Mouse (Mus musculus): ENCODE data around the gene Ccdc77. TPM values are rescaled to one million over a fixed set of nuclear protein-coding genes. Genes with fewer than 3 reads are reported as not detected.
"Not testable (repeated sequence)": the region's sequence is repeated elsewhere in the genome, so short reads cannot be mapped to it uniquely, and the experiment has no call there.

Gene Ccdc77
- polyA plus RNA-seq, 1 experiment: 2.4 TPM

GRCm38 (mm10) chr6:120318303-120318940, 45.8 kb downstream of the Ccdc77 start:
- DNase-seq (ENCODE audit: low read depth, low spot score): no peak
- WGBS: 26% methylated on average over 11 of the region's 11 CpGs

DNA sequence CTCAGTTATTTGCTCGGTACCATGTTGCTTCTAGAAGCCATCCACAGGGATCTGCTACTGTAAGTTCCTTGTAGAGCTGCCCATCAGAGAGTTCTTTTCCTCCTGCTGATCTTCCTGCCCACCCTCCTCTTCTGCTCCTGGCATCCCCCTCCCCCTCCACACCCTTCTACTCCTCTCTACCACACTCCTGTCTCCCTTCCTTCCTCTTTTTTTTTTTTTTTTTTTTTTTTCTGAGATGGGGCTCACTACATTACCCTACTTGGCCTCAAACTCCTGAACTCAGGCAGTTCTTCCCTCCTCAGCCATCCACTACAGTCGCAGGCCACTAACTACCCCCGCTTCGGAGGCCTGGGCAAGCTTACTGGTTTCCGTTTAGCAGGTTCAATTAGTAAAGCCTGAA, 51.7 kb downstream of the Ccdc77 start:
- WGBS: 73% methylated on average over 5 of the region's 5 CpGs
- no peak for DNase-seq (ENCODE audit: low read depth, low spot score)

GRCm38 (mm10) chr6:120309787-120310186, 54.4 kb downstream of the Ccdc77 start:
- no peak for DNase-seq (ENCODE audit: low read depth, low spot score)
- 24% methylated on average over 3 of the region's 3 CpGs for WGBS

DNA sequence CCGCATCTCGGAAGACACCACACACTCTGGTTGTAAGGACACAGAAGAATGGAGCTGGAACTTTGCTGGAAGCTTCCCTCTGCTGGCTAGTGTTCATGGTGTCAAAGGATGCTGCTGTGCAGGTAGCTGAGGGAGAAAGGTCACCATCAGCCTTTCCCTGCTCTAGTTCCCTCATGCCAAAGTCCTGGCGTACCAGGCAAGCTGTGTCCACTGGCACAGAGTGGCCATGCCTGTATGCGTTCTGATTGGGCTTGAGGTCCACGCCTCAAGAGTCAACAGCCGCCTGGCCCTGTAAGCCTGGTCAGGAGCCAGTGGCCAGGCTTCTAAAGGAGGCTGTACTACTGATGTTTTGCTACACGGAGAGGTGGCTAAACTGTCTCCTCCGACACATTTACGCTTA, 54.8 kb downstream of the Ccdc77 start:
- DNase-seq (ENCODE audit: low read depth, low spot score): no peak
- WGBS: 45% methylated on average over 9 of the region's 9 CpGs

- 89% methylated on average over 3 of the region's 3 CpGs for WGBS
- no peak for DNase-seq (ENCODE audit: low read depth, low spot score)
Observed at GRCm38 (mm10) chr6:120306859-120307594, 57.1 kb downstream of the Ccdc77 start.

GRCm38 (mm10) chr6:120302755-120303316, 61.3 kb downstream of the Ccdc77 start:
- no peak for DNase-seq (ENCODE audit: low read depth, low spot score)
- 39% methylated on average over 16 of the region's 16 CpGs for WGBS

- no peak for DNase-seq (ENCODE audit: low read depth, low spot score)
- WGBS: 13% methylated on average over 6 of the region's 6 CpGs
Observed at GRCm38 (mm10) chr6:120301137-120301536, 63.0 kb downstream of the Ccdc77 start.

DNA sequence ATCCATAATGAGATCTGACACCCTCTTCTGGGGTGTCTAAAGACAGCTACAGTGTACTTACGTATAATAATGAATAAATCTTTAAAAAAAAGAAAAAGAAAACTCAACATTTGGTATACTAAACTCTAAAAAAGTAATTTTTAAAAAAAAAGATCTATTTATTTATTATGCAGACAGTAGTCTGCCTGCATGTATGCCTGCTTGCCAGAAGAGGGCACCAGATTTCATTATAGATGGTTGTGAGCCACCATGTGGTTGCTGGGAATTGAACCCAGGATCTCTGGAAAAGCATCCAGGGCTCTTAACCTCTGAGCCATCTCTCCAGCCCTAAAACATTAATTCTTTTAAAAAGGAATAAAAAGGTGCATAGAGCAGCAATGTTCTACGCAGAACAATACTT, 67.6 kb downstream of the Ccdc77 start:
- not testable (repeated sequence) for DNase-seq (ENCODE audit: low read depth, low spot score)

DNA sequence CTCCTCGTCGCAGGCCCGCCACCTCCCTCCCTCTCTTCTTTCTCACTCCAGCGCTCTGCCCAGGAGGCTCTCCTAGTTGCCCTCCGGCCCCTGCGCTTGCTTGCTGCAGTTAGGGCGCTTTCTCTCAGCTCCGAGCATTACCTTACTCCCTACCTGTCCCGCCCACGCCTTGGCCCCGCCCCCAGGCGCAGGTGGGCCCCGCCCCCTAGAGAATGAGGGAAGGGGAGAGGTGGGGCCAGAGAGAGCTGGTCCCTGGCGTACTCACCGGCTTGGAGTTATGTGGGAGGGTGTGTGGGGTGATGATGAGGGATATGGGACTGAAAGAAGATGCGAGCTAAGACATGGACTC, 69.4 kb downstream of the Ccdc77 start:
- under 1% methylated on average over 16 of the region's 16 CpGs for WGBS
- no peak for DNase-seq (ENCODE audit: low read depth, low spot score)

More for the DNA sequence above, 67.6 kb downstream of the Ccdc77 start:
- WGBS: 94% methylated on average over 2 of the region's 2 CpGs

DNA sequence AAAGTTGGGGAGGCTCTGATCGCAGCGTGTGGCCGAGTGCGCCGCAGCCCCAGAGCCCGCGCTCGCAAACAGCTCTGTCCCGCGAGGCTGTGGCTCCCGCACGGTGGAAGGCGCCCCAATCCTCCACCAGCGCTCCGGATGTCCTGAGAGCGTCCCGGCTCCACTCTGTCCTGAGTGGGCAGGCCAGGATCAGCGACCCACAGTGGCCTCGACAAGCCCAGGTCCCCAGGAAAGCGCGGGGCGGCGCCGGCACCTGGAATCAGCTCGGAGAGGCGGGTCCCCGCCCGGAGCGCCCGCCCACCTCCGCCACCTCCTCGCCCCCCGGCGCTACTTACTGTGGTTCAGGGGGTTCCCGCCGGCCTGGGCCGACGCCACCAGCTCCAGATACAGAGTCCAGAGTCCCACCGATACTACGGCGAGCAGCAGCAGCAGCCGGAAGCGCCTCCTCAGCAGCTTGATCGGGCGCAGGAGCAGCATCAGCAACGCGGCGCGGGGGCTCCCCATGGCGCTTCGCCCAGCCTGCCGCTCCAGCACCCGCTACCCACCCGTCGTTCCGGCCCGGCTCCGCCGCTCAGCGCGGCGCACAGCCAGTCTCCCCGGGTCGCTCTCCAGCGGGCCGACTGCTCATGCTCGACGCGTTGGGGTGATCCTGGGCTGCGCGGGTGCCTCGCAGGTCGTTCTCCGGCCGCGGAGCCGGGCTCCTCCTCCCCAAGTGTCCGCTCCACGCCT, 70.0 kb downstream of the Ccdc77 start, which contains the start of the genes D330020A13Rik and B4galnt3:
Gene D330020A13Rik, plus strand, starts transcription at position 309 of the 729 bp plus-strand sequence.
Gene B4galnt3, minus strand, starts transcription at position 504 of the 729 bp plus-strand sequence.
- DNase-seq (ENCODE audit: low read depth, low spot score): no peak
- WGBS: 1% methylated on average over 79 of the region's 79 CpGs

DNA sequence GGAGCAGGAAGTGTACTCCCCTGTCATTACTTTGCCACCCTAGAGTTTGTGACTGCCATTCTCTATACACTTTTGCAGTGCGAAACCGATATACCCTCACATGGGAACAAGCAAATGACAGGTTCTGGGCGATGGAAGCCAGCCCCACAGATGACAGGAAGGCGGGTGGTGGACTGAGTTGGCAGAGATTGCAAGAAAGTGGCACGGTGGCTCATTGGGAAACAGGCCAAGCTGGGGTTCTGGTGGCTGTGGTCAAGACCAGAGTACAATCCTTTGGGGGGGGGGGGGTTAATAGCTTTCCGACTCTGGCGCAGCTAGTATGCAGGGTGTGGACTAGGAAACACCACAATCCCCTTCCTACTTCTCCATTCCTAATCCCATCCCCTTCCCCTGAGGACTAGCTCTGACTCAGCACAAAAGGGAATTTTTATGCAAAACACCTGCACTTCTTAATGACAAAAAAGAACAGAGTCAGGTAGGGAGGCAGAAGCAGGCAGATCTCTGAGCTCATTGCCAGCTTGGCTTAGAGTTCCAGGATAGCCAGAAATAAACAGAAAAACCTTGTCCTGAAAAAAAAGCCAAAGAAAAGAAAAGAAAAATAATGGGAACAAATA, 72.7 kb downstream of the Ccdc77 start:
- WGBS: 80% methylated on average over 7 of the region's 7 CpGs
- no peak for DNase-seq (ENCODE audit: low read depth, low spot score)

- no peak for DNase-seq (ENCODE audit: low read depth, low spot score)
- 69% methylated on average over 4 of the region's 4 CpGs for WGBS
Observed at GRCm38 (mm10) chr6:120289430-120289829, 74.7 kb downstream of the Ccdc77 start.

DNA sequence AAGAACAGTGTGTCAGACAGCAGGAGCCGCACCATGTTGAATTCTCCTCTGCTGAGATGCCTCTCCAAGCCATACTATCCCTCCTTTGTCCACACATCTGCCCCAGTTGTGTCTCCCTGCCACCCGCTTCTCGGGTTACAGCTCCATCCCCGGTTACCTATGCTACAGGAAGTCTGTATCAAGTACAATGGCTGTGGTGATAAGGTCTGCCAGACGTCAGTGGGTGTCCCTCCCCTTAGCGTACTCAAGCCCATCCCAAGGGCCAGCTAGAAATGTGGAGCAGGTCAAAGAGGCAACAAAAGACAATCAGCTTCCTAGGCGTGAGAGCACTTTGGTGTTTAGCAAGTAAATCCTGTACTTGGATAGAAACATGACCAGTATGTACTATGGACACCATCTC, 75.6 kb downstream of the Ccdc77 start:
- DNase-seq (ENCODE audit: low read depth, low spot score): no peak
- WGBS: 32% methylated on average over 7 of the region's 7 CpGs

DNA sequence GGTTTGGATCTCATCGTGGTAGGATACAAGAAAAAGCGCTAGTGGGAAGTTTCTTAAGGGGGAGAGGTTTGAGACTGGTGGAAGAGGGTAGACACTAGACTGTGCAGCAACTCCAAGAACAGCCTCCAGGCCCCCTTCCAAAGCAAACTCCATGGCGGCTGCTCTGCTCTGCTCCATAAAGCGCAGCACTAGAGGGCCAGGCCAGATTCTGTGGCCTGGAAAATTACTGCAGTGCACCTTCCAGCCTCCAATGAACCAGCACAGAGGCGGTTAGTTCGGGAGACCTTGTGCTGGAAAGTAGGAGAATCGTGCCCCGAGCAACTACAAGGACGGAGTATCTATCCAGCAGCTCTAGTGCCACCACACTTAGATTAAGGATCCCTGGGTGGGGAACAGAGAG, 76.9 kb downstream of the Ccdc77 start:
- DNase-seq (ENCODE audit: low read depth, low spot score): no peak
- 87% methylated on average over 9 of the region's 9 CpGs for WGBS

DNA sequence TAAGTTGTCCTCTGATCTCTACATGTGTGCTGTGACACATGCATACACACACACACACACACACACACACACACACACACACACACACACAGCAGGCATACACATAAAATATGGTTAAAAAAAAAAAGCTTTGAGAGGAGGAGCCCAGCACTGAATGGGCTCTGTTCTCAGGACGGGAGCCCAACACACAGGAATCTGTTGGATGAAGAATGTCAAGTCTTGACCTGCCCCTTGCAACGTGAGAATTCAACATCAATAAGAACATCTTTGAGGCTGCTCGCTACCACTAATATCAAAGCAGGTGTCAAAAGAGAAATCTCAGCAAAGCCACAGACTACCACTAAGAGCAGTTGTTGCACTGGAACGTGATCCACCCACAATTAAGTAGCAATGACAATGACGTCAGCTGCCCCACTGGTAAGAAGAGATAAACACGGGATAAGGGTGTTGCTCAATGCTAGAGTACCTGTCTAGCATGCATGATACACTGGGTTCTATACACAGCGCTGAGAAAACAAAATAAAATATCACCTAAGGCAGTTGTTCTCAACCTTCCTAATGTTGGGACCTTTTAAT, 87.2 kb downstream of the Ccdc77 start:
- 65% methylated on average over 7 of the region's 7 CpGs for WGBS

GRCm38 (mm10) chr6:120275301-120275700, 88.9 kb downstream of the Ccdc77 start:
- WGBS: 44% methylated on average over 6 of the region's 6 CpGs
- no peak for DNase-seq (ENCODE audit: low read depth, low spot score)

More for the DNA sequence above, 87.2 kb downstream of the Ccdc77 start:
- no peak for DNase-seq (ENCODE audit: low read depth, low spot score)

GRCm38 (mm10) chr6:120274887-120275286, 89.3 kb downstream of the Ccdc77 start:
- DNase-seq (ENCODE audit: low read depth, low spot score): no peak
- whole genome bisulfite sequencing: 47% methylated on average over 4 of the region's 4 CpGs
